Mouse (Mus musculus): ENCODE measurements around the gene BC030867. TPM values are rescaled to one million over a fixed set of nuclear protein-coding genes. Genes with fewer than 3 reads are reported as not detected.

Gene BC030867
- total RNA-seq (2021), result 1 to 10 TPM in 1 of 2 experiments, under 1 TPM in 1; 0.94 to 1.0 TPM
- long read RNA-seq, partial matches to known transcripts, result 1 of 1 reads
- long read RNA-seq, other reads (novel, unspliced or antisense), result 0 of 1 reads

- DNase-seq (ENCODE audit: low spot score in 2 of 2), result peak; percentile 97 to 98
Measured at GRCm38 (mm10) chr11:102248630-102249230, at the start of gene BC030867. Gene BC030867, plus strand, starts transcription at chr11:102248882.

DNA sequence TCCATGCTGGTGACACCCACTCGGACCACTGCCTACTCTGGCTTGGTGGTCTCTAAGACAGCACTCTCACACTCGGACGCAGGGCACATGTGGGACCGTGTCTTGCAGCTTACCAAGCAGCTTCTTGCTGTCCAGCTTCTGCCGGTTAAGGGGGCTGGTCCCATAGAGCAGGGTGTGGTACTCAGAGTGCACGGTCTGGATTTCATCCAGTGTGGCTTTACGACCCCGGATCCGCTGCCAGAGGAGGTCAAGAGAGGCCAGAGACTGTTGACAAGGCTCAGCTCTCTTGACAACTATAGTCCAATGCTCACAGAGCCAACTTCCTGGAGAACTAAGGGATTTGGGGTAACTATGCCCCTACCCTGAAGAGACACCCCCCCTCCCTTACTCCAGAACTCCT, 48.8 kb upstream of the BC030867 start:
- DNase-seq (ENCODE audit: low spot score in 2 of 2), result no peak

- no peak for DNase-seq (ENCODE audit: low spot score in 2 of 2)
Measured at GRCm38 (mm10) chr11:102201408-102201821, 47.3 kb upstream of the BC030867 start.

DNA sequence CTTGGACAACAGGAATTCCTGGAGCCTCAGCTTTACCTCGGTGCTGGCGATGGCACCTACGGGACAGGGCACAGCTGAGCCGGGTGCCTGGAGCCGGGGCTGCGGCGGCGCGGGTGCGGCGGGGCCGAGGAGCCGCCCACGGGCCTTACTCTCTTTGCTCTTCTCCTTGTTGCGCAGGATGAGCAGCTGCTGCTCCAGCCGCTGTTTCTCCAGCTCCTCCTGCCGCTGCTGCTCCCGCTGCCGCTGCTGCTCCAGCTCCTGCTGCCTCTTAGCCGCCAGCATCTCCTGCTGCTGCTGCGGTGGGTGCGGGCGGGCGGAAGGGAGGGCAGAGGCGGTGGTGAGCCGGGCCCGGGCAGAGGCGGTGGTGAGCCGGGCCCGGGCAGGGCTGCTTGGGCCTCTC, 42.2 kb upstream of the BC030867 start:
- DNase-seq (ENCODE audit: low spot score in 2 of 2), result no peak

DNA sequence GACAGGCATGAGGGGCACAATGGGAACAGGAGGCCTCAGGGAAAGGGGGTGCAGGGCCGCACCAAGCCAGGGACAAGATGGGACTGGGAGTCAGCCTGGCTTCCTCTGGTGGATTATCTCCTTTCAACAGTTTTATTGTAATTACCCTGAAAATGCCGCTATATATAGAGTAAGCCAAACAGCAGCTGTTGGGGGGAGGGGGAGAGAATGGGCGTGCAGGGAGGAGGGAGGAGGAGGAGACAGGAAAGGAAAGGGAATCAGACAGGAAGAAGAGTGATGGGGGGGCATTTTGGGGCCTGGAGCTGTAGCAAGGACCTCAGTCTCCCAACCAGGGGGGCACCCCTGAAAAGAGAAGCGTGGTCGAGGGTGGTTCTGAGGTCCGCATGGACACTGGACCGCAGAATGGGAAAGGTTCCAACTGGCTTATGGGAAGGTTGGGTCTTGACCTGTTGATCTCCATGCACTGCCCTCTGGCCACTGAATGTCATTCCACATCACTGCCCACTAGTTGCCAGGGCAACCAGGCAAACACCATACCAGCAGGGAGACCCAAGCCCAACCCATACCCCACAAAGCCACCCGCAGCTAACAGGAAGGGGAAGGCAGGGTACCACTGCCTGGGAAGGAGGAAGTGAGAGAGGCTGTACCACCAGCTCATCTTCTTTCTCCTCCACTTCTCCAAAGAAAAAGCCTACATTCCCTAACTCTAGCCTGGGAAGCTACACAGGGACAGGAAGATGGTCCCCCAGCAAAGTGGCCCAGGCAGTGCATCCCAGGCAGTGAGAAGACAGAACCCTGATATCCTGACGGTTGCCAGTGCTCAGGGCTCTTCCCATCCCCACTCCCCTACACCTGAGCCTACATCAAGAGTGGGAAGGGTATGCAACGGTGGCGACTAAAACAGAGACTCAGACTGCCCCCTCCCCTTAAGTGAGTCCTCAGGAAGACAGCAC, 40.6 kb upstream of the BC030867 start:
- DNase-seq (ENCODE audit: low spot score in 2 of 2), result peak in 1 of 2 experiments; percentile 55

DNA sequence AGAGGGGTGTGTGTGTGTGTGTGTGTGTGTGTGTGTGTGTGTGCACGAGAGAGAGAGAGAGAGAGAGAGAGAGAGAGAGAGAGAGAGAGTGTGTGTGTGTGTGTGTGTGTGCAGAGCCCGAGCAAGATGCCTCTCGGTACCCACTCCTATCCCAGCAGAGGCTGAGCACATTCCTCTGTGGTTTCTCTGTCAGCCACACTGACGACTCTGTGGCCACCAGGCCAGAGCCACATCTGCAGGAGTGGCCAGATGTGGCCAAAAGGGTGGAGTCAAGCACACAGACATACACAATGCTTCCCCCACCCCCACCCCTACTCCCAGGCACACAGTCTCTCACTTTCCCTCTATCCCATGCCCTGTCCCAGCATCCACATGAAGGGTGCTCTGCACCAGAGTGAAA, 39.8 kb upstream of the BC030867 start:
- no peak for DNase-seq (ENCODE audit: low spot score in 2 of 2)

GRCm38 (mm10) chr11:102209742-102210141, 38.9 kb upstream of the BC030867 start:
- DNase-seq (ENCODE audit: low spot score in 2 of 2), result peak in 1 of 2 experiments; percentile 44

DNA sequence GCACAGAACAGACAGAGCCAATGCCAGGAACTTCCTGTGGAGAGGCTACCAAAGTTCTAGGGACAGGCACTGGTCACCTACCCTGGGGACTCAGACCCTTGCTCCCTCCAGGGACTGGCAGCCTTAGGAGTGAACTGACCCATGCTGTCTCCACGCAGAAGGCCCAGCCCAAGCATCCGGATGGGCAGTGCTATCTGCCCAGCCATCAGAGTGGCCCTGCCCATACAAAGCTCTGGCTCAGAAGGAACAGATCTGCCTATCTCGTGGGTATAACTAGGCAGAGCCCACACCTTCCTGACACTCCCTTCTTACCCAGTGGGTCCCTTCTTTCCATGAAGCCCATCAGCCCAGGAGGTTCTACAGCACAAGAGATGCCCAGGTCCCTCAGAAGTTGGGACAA, 38.5 kb upstream of the BC030867 start:
- no peak for DNase-seq (ENCODE audit: low spot score in 2 of 2)

DNA sequence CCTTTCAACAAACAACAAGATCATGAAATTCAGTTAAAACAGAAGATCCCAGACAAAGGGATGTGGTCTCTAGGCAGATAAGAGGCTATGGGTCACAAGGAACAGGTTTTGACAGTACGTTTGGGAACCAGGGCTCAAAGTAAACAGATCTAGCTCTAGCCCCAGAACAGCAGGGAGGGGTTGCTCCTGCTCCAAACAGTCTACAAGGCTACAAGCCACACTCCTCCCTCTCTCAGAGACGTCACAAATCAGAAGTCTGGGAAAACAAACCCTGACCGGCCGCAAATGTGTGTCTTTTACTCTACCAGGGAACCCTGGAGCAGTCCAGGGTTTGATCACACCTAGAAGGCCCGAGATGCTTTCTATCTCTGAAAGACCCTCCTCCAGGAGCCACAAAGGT, 37.7 kb upstream of the BC030867 start:
- no peak for DNase-seq (ENCODE audit: low spot score in 2 of 2)

GRCm38 (mm10) chr11:102211936-102212341, 36.7 kb upstream of the BC030867 start:
- no peak for DNase-seq (ENCODE audit: low spot score in 2 of 2)

DNA sequence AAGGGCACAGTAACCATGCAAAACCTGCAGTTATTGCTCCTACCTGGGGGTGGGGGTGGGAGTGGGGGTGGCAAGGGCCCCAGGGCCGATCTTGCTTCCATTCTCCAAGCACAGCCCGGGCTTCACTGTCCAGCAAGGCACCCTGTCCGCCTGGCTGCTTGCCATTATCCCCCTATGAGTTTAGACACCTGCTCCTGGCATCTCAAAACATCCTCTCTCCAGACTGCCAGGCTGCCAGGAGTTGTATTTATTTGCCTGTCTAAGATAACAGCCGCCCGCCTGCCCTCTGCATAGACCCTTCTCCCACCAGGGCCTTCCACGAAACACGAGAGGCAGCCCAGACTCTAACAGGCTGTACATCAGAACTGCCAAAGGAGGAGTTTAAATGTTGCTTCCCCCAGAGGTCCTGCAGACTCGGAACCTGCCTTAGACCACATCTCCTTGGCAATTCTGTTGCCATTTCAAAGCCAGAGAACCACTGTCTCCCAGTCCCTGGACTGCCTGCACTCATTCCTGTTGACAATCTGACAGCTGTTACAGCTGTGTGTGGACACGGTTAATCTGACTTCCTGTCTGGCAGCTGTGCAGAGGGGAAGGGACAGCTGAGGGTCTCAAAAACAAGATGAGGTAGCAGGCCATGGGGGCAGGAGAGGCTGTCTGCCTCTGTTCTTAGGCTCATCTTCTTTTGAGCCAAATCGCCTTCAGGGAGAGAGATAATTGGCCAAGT, 34.1 kb upstream of the BC030867 start:
- no peak for DNase-seq (ENCODE audit: low spot score in 2 of 2)

GRCm38 (mm10) chr11:102215511-102215910, 33.2 kb upstream of the BC030867 start:
- no peak for DNase-seq (ENCODE audit: low spot score in 2 of 2)

DNA sequence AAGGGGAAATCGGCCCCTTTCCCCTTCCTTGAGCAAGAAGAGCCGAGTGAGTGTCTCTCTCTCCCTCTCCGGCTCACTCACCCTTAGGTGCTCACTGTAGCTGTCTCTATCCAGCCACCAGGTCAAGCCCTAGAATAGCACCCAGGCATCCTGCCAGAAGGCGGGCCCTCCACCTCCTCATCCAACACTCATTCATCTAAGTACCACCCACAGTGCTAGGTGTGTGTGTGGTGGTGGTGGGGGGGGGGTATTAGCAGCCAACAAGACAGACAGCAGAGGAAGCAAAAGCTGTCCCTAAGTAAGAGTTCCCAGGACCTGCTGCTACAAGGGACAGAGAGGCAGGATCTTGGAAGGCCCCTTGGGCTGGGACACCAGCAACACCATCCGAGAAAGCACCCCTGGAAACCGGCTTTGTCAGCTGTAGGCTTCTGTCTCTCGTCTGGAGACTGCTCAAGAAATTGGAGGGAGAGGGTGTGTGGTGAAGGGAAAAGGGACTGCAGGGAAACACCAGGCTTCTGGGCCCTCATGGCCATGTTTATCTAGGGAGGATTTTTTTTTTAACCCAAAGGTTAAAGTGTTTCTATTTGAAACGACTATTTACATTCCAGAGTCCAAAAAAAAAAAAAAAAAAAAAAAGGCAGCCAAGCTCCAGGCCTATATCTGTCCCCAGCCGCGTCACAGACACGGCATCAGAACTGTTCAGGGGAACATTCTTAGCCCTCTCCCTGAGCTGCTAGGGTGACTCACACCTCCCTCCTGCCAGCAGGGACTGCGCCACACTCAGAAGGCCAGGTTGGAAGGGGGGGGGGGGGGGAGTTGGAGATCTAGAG, 32.4 kb upstream of the BC030867 start:
- DNase-seq (ENCODE audit: low spot score in 2 of 2), result no peak

- no peak for DNase-seq (ENCODE audit: low spot score in 2 of 2)
Measured at GRCm38 (mm10) chr11:102216886-102217240, 31.8 kb upstream of the BC030867 start.

DNA sequence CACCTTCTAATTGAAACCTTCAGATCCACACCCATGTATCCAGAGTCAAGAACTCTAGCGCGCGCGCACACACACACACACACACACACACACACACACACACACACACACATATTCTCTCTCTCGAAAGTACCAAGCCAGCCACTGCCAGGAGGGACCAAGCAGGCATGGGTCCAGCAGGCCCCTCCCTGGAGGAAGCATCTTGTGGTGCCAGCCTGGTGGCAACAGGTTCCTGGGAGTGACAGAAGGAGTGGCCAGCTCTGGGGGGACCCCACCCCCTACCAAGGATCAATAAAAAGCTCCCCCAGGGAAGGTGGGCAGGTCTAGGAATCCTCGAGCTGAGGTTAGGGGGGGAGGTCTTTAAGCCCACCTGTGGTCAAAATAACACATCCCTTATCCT, 31.3 kb upstream of the BC030867 start:
- no peak for DNase-seq (ENCODE audit: low spot score in 2 of 2)

DNA sequence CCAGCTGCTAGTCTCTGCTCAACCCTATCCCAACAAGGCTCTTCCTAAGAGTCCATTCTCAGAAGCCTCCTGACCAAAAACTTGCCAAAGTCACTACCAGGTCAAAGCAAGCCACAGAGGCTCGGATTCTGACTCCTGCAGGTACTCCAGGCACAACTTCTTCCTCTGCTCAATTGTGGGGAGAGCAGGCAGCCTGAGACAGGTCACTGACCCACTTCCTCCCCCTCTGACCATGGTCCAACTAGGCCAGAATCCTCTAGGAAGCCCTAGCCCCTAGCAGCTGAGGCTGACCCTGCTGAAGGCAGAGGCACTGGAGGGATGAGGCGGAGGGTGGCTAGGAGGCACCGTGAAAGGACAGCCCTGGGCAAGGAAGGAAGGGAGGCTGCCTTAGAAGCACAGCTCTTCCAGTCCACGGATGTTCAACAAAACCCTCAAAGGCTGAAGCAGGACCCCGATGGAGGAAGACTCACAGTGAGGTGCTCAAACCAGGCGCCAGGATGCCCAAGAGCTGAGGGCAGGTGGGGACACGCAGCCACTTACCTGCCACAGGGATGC, 30.7 kb upstream of the BC030867 start:
- no peak for DNase-seq (ENCODE audit: low spot score in 2 of 2)

DNA sequence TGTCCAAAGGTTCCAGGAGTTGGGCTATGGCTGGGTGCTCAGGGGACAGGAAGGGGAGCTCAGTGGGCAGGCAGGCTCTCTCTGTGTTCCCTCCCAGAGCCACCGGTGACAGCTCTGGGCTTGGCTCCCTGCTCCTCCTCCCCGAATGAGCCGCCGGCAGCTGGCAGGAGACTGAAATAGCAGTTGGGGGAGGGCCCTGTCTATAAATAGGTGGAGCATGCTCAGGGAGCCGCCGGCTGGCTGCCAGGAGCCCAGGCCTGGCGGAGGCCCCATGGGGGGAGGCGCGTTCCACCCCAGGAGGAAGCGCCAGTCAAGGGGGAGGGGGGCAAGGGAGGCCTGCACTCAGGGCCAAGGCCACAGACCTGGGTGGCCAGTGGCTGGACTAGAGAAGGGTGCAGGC, 29.9 kb upstream of the BC030867 start:
- peak; percentile 91 to 96 for DNase-seq (ENCODE audit: low spot score in 2 of 2)

DNA sequence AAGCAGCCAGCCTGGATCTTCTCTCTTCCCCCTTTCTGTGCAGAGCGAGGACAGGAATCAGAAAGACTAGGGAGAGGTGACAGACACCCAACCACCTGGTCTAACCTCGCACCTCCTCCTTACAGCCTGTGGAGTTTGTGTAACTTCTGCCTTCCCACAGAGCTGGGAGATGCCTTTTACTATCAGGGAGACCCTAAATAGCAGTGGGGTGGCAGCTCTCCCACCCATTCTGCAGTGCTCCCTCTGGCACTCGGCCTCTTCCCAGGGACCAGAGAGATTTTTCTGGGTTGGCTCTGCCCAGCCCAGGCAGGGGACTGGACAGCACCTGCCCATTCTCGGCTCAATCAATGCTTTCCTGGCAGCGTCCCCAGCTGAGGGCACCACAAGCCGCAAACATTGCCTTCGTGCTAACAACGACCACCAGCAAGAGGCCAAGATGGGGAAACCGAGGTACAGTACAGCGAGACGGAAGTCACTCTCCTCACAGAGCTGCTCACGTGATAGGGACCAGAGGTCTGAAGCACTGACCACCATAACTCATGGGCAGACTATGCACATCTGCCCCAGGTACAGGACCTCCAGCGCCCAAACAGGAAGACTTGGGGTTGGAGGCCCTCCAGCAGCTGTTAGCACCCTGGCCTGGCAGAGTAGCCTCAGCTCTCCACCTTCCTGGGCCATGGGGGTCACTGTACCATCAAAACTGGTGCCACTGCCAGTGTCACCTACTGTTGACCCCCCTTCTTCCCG, 29.3 kb upstream of the BC030867 start:
- peak; percentile 46 to 50 for DNase-seq (ENCODE audit: low spot score in 2 of 2)

- peak; percentile 15 to 49 for DNase-seq (ENCODE audit: low spot score in 2 of 2)
Measured at GRCm38 (mm10) chr11:102219994-102220346, 28.7 kb upstream of the BC030867 start.

DNA sequence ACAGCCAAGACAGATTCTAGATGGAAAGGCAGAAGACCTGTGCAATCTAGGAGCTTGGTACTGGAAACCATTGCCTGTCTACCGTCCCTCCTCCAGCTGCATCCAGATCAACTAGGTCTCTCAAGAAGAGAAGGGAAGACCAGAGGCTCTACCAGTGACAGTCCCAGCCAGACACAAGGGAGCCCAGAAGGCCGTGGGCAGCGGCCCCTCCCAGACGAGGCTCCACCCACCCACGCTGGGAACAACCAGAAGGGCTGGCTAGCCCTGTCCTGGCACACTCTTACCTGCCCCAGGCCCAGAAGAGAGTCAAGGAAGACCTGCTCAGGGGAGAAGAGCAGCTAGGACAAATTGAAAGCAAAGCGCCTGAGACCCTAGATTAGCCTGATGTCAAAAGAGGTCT, 28.2 kb upstream of the BC030867 start:
- DNase-seq (ENCODE audit: low spot score in 2 of 2), result no peak

Data from layer of hippocampus, postnatal 10 days (tissue).